Mouse (Mus musculus) limb, embryonic 10.5 days (tissue): ENCODE results near the gene Rsrc2. TPM values are rescaled to one million over a fixed set of nuclear protein-coding genes. Genes with fewer than 3 reads are reported as not detected.
"Not testable (repeated sequence)": the region's sequence is repeated elsewhere in the genome, so short reads cannot be mapped to it uniquely, and the experiment has no call there.

Experiments
- DNase-seq: peaks from one replicate; pipeline ENCODE4 v3.0.0-alpha.2; 2017; ENCODE audit warnings: low spot score
- H3K27ac ChIP-seq: fragments of 300-500 bp; sonication (generic); 2 replicates; pipeline ENCODE4 v1.5.1; 2016; ENCODE audit warnings: mild to moderate bottlenecking
- H3K27me3 ChIP-seq: fragments of 300-500 bp; sonication (generic); 2 replicates; pipeline ENCODE4 v1.6.1; 2016; ENCODE audit warnings: low read depth, mild to moderate bottlenecking; ENCODE audit not compliant: poor library complexity, severe bottlenecking
- H3K36me3 ChIP-seq: fragments of 300-500 bp; sonication (generic); 2 replicates; pipeline ENCODE4 v1.6.1; 2016; ENCODE audit warnings: mild to moderate bottlenecking, moderate library complexity
- H3K4me1 ChIP-seq: fragments of 300-500 bp; sonication (generic); 2 replicates; pipeline ENCODE4 v1.6.1; 2016
- H3K4me3 ChIP-seq: fragments of 300-500 bp; sonication (generic); 2 replicates; pipeline ENCODE4 v1.5.1; 2016; ENCODE audit warnings: mild to moderate bottlenecking, moderate library complexity
- H3K9me3 ChIP-seq: fragments of 300-500 bp; sonication (generic); replicated peaks from 2 replicates; pipeline ENCODE4 v1.6.1; 2016; ENCODE audit warnings: mild to moderate bottlenecking
- WGBS: fragments of 180-500 bp; shearing (Covaris S2); methylation state at CpG from one replicate; pipeline ENCODE4 v1.1.7; 2016; 5-methylcytosine and 5-hydroxymethylcytosine counted together
- polyA plus RNA-seq: library from polyadenylated mRNA; unstranded; fragments of >200 nt; fragmentation: Nextera tagmentation; extraction: Ambion mirVana; gene quantifications from 2 replicates; pipeline ENCODE4 v1.2.1, GENCODE M21; 2016

The Rsrc2 gene
- polyA plus RNA-seq, 1 experiment from 2014 or later = 138 TPM

DNA sequence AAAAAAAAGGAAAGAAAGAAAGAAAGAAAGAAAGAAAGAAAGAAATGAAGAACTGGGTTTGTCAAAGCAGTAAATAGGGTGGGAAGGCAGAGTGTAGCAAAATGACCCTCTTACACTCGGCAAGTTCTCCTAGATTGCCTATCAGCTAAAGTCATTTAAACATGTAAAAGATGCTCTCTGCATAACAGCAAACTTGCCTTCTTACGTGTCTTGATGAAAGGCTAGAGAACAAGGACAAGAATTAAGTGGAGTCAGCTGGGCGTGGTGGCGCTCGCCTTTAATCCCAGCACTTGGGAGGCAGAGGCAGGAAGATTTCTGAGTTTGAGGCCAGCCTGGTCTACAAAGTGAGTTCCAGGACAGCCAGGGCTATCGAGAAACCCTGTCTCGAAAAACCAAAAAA is 25.4 kb downstream of the Rsrc2 start:
- H3K27me3 ChIP-seq, H3K9me3 ChIP-seq, DNase-seq, H3K27ac ChIP-seq, H3K4me3 ChIP-seq: not testable (repeated sequence)
- peaks cover 10% of the 10 kb centered on the region for H3K4me1 ChIP-seq
- WGBS = 88% methylated on average over 7 of the region's 7 CpGs
- peaks cover 23% of the 10 kb centered on the region for H3K36me3 ChIP-seq

DNA sequence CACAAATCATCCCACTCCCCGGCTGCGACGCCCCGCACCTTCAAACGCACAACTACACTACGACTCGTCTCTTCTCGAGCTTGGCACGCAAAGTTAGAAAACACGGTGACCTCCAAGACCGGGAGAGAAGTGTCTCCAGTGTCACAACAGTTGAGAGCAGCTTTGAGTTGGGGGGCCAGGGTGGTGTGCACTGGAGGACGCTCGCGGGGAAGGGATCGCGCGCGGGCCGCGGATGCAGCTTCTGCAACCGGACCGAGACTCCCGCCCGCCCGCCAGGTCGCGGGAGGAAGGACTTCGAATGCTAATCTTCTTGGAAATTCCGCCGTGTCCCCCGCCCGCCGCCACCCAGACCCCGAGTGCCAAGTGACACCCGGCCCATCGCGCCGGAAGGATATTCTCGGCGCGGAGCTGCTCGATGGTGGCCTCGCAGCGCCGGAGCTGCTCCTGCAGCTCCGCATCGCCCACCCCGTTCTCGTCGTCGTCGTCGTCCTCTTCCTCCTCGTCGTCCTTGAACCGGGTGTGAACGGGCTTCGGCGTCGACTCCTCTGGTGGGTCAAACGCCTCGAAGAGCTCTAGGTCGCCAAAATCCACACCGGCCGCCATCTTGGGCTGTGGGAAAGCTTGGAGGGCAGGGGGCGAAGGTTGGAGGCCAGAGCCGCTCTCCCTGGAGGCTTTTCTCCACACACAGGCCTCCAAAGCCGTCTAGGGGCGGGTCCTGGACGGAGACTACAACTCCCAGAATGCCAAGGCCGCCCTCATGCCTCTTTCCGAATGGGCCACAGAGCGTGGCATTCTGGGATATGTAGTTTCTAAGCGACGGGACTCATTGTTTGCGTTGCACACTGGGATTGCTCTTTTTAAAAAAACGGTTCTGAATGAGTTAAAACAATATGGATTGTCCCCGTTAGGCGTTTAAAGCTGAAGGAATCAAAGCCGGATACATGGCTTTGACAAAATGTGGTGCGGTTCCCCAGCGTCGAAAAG is 28.6 kb downstream of the Rsrc2 start, which contains the start of gene Zcchc8:
Gene Zcchc8, minus strand, starts transcription at position 773 of the 984 bp plus-strand sequence.
- no peaks in the 10 kb centered on the region for H3K27me3 ChIP-seq
- H3K4me1 ChIP-seq = peaks cover 28% of the 10 kb centered on the region
- under 1% methylated on average over 83 of the region's 83 CpGs for WGBS
- H3K9me3 ChIP-seq = no peaks in the 10 kb centered on the region
- H3K27ac ChIP-seq = peak within 1 kb of the TSS; percentile 95
- DNase-seq = peak; percentile 93
- H3K4me3 ChIP-seq = peak within 1 kb of the TSS; percentile 85
- H3K36me3 ChIP-seq = peaks cover 32% of the 10 kb centered on the region

DNA sequence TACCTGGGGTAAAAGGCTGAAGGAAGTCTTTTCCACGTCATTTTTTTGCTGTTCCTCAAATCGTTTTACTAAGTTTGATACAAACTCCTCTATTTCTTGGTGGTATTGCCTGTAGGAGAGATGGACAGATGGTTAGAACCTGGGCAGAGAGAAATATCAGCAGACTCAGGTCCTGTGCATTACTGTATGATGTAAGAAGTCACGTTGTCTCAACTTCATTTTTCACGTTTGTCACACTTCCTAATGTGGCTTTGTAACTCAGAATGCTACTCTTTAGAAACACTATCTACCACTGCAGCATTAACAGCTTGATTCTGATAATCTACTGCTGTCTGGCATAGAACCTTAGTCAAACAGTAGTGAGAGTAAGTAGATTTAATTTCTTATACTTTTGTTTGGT is 34.6 kb downstream of the Rsrc2 start:
- 95% methylated on average over 4 of the region's 4 CpGs for WGBS
- peaks cover 26% of the 10 kb centered on the region for H3K4me1 ChIP-seq
- H3K36me3 ChIP-seq = peaks cover 92% of the 10 kb centered on the region
- no peak for DNase-seq
- no peak overlapping the region for H3K27ac ChIP-seq
- H3K9me3 ChIP-seq = no peaks in the 10 kb centered on the region
- H3K27me3 ChIP-seq = no peaks in the 10 kb centered on the region
- no peak overlapping the region for H3K4me3 ChIP-seq

DNA sequence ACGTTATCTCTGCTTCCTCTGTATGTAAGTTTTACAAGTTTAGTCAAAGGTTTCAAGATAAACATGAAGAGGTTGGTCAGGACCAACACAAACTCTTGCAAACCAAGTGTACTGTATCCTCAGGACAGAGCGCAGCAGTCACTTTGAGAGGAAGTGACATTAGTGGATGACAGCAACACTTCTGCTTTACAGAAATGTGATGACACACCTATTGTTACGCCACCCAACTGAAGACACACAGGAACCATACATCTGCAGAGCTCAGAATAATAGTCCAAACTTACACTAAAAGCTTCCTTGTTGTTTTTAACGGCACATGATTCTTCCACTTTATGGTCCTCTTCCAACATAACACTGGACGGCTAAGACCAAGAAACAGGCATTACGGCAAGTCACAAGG is 35.4 kb downstream of the Rsrc2 start:
- no peaks in the 10 kb centered on the region for H3K27me3 ChIP-seq
- peaks cover 17% of the 10 kb centered on the region for H3K4me1 ChIP-seq
- H3K9me3 ChIP-seq = no peaks in the 10 kb centered on the region
- DNase-seq = no peak
- 95% methylated on average over 6 of the region's 6 CpGs for WGBS
- no peak overlapping the region for H3K4me3 ChIP-seq
- H3K36me3 ChIP-seq = peaks cover 96% of the 10 kb centered on the region
- no peak overlapping the region for H3K27ac ChIP-seq

DNA sequence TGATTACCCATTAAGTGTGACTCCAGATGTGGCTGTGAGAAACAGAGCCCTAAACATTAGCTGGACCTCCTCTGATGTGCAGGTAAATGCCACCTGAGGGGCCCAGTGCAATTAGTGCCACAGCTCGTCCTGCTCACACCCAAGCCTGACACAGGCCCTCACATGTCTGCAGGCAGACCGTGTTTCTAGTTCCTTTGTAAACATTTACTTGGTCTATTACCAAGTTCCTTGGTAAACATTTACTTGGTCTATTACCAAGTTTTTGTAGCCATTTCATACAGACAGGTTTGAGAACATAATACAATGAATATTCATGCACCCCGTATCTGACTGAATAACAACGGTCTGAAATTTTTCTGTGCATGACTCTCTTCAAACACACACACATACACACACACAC is 39.6 kb downstream of the Rsrc2 start:
- peaks cover 100% of the 10 kb centered on the region for H3K36me3 ChIP-seq
- no peak for DNase-seq
- no peaks in the 10 kb centered on the region for H3K9me3 ChIP-seq
- whole genome bisulfite sequencing = 93% methylated on average over 4 of the region's 4 CpGs
- H3K27me3 ChIP-seq = no peaks in the 10 kb centered on the region
- no peaks in the 10 kb centered on the region for H3K4me1 ChIP-seq
- H3K4me3 ChIP-seq = no peak overlapping the region
- H3K27ac ChIP-seq = no peak overlapping the region

DNA sequence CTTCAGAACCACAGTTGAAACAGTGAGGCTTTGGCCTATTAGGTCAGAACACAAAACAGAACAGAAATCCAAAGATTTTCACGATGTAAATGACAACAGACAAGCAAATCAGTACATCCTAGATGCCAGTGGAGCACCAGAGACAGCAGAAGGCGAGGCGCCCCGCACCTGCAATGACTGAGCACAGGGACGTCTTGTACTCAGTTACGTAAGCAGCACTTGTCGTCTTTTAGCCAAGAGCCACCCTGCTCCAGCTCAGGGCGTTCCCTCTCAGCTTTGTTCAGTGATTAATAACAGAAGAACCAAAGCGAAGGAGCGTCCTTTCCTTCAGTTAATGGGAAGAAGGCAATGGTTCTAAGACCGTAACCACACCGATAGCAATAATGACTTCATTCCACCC is 40.6 kb downstream of the Rsrc2 start:
- Histone ChIP-seq H3K27me3 (no peaks in the 10 kb centered on the region), H3K27ac (no peak overlapping the region), H3K4me1 (no peaks in the 10 kb centered on the region), H3K4me3 (no peak overlapping the region), H3K9me3 (no peaks in the 10 kb centered on the region), H3K36me3 (peaks cover 100% of the 10 kb centered on the region)
- WGBS = 94% methylated on average over 12 of the region's 12 CpGs
- no peak for DNase-seq

DNA sequence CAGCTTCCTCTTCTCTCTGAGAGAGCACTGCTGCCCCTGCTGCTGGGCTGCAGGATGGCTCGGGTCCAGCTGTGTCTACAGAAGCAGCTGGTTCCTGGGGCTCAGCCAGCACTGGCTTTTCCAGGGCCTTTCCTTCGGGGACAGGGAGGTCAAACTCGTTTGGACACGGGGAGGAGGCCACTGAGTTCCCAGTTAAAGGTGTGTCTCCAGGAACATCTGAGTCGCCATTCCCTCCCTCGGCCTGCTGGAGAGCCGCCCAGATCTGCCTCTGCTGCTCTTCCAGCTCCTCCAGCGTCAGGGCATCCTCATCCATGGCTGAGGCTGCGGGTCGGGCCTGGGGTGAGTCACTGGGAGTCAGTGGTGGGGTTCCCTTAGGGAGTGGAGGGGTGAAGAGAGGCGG is 48.6 kb downstream of the Rsrc2 start:
- no peaks in the 10 kb centered on the region for H3K27me3 ChIP-seq
- no peaks in the 10 kb centered on the region for H3K4me1 ChIP-seq
- H3K36me3 ChIP-seq = peaks cover 88% of the 10 kb centered on the region
- H3K27ac ChIP-seq = 0 out of 2 replicates have a peak overlapping the region, but pooled peaks have one; percentile 36
- WGBS = 79% methylated on average over 11 of the region's 11 CpGs
- H3K4me3 ChIP-seq = no peak overlapping the region
- no peak for DNase-seq
- H3K9me3 ChIP-seq = no peaks in the 10 kb centered on the region

DNA sequence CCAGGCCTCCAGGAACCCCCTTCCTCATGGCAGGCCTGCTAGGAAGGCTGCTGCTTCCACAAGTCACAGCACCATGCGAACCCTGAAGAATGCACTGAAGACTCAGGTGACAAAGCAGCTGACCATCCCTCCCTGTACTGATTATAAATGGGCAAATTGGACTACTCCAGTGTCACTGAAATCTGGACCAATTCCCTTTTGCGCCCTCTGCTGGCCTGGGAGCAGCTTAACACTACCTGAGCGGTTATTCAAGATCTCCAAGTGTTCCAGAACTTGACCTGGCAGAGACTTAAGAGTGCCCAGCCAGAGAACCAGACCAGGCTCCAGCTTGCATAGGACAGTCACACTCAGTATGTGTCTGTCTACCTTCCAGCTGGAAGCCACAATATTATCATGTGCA is 50.0 kb downstream of the Rsrc2 start:
- 39% methylated on average over 3 of the region's 3 CpGs for WGBS
- Histone ChIP-seq H3K27ac (no peak overlapping the region), H3K4me3 (no peak overlapping the region), H3K4me1 (no peaks in the 10 kb centered on the region), H3K9me3 (no peaks in the 10 kb centered on the region), H3K36me3 (peaks cover 74% of the 10 kb centered on the region), H3K27me3 (no peaks in the 10 kb centered on the region)
- DNase-seq = peak; percentile 80

DNA sequence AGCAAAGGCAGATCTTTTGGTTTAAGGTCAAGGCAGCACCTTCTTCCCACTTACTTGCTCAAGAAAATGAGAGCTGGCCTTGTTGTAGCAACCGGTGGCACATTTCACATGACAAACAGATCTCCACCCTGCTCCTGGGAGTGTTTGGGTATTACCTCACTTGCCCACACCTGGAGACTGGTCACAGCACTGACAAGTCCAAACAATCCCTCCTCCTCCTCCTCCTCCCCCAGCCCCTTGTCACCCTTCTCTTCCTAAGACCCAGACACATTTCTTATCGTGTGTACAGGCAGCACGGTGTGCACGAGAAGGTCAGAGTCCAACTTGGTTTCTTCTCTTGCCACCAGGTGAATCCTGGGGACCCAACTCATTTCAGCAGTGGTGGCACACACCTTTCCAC is 52.3 kb downstream of the Rsrc2 start:
- Histone ChIP-seq H3K27me3 (no peaks in the 10 kb centered on the region), H3K4me3 (no peak overlapping the region), H3K27ac (no peak overlapping the region), H3K9me3 (no peaks in the 10 kb centered on the region), H3K4me1 (no peaks in the 10 kb centered on the region), H3K36me3 (peaks cover 52% of the 10 kb centered on the region)
- WGBS = 88% methylated on average over 4 of the region's 4 CpGs
- DNase-seq = no peak

DNA sequence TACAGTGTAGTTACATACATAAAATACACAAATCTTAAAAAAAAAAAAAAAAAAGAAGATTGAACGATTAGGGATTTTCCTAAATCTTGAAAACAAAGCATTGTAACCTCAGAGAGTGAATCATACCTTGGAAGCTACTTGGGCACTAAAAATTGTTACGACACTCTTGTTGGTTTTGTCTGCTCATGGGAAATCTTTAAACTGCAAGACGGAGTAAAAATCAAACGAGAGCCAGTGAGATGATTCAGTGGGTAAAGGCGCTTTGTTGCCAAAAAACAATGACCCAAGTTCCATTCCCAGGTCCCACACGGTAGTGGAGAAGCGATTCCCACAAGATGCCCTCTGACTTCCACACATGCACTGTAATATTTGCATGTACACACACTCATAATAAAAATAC is 53.0 kb downstream of the Rsrc2 start:
- Histone ChIP-seq H3K27ac (no peak overlapping the region), H3K36me3 (peaks cover 45% of the 10 kb centered on the region), H3K27me3 (no peaks in the 10 kb centered on the region), H3K4me3 (no peak overlapping the region), H3K4me1 (no peaks in the 10 kb centered on the region), H3K9me3 (no peaks in the 10 kb centered on the region)
- WGBS = 94% methylated on average over 7 of the region's 7 CpGs
- no peak for DNase-seq

DNA sequence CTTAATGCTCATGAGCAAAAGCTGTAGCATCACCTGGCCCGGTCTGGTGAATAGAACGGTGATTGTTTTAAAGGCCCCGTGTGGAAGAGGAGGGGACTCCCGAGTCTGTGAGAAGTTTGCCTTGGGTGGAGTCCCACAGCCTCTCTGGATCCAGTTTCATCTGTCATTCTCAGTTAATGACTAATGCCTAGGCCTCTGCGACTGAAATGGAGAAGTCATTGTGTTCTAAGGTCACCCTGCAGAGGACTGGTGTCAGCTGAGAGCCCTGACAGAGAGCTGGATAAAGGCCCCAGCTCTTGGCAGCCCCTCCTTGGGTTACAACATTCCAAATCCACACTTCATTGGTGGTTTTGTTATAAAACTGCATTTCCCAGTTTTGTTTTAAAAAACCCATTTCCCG is 54.7 kb downstream of the Rsrc2 start:
- DNase-seq = no peak
- H3K4me3 ChIP-seq = no peak overlapping the region
- H3K36me3 ChIP-seq = peaks cover 27% of the 10 kb centered on the region
- WGBS = 81% methylated on average over 6 of the region's 6 CpGs
- H3K27ac ChIP-seq = no peak overlapping the region
- H3K4me1 ChIP-seq = no peaks in the 10 kb centered on the region
- H3K27me3 ChIP-seq = no peaks in the 10 kb centered on the region
- no peaks in the 10 kb centered on the region for H3K9me3 ChIP-seq

DNA sequence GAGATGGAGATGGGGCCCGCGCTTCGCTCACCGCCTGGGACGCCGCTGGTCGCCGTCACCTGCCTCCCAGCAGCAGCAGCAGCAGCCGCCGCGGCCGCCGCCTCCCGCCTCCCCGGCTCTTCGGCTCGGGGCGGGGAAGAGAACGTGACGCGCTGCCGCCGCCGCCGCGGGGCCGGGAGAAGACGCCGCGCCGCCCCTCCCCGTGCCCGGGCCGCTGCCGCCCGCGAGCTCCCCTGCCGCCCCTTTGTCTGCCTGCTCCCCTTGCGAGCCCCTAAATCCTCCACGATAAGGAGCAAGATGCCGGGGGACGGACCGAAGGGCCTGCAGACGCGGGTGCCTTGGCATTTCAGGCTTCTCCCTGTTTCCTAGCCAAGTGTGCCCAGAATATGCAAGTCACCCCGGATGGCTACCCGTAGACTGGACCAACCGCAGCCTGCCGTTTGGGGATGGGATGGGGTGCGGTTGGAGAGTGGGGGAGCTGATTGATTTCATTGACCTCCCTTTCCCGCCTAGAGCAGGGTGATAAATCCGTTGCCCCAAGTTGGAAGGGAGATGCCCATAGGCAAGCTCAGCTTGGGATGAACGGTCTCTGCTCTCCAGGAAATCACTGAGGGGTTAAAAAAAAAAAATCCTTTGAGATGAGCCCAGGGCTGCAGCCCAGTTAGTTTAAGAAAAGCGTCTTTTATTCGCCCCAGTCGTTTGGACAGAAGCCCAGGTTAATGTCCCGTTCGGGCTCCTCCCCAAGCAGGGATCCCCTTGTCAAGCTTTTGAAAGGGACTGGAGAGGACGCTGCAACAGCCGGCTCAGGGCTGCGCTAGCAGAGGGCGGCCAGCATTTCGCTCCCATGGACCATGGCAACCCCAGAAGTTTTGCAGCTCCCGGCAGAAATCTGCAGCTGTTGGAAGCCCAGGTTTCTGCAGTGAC is 64.7 kb downstream of the Rsrc2 start, which contains the start of gene Clip1:
Gene Clip1, minus strand, starts transcription at position 398 of the 924 bp plus-strand sequence.
- H3K36me3 ChIP-seq = no peaks in the 10 kb centered on the region
- DNase-seq = peak; percentile 80
- peaks cover 30% of the 10 kb centered on the region for H3K4me1 ChIP-seq
- no peaks in the 10 kb centered on the region for H3K9me3 ChIP-seq
- peak within 1 kb of the TSS; percentile 91 for H3K4me3 ChIP-seq
- WGBS = 1% methylated on average over 55 of the region's 64 CpGs
- H3K27ac ChIP-seq = peak within 1 kb of the TSS; percentile 98
- no peaks in the 10 kb centered on the region for H3K27me3 ChIP-seq
